Mouse (Mus musculus): ENCODE measurements around the gene Dnmt3l. TPM values are rescaled to one million over a fixed set of nuclear protein-coding genes. Genes with fewer than 3 reads are reported as not detected.
A peak's percentile ranks its signal among the peaks of the same experiment; 100 is the strongest.
"Not testable (repeated sequence)": the region's sequence is repeated elsewhere in the genome, so short reads cannot be mapped to it uniquely, and the experiment has no call there.

The Dnmt3l gene
- total and polyA plus RNA-seq, 3 experiments, result 0.10 to 0.21 TPM; not detected in 1

- H3K27me3 ChIP-seq (ENCODE audit: control insufficient read depth, insufficient read depth, low read length), result peaks cover 2% of the 10 kb centered on the region; the same call in 1 of the 2 replicates
- peaks cover 4% of the 10 kb centered on the region; the same call in 1 of the 2 replicates for H3K4me1 ChIP-seq (ENCODE audit: control insufficient read depth, insufficient read depth, low read length)
- H3K4me3 ChIP-seq, result no peak overlapping the region
- no peaks in the 10 kb centered on the region for H3K36me3 ChIP-seq (ENCODE audit: control insufficient read depth, insufficient read depth, low read length)
- H3K9ac ChIP-seq (ENCODE audit: low read depth, low read length), result no peak overlapping the region
- intact Hi-C loops (cut with DNase I), result no loop called here
- TF ChIP-seq POLR2A (IDR thresholded peaks at IDR 0.05; ENCODE audit: insufficient read depth, low read depth, low read length) (no peak), CTCF (IDR thresholded peaks at IDR 0.05) (no peak), EP300 (IDR thresholded peaks at IDR 0.05; ENCODE audit: insufficient read depth, low read depth, low read length) (no peak)
- no peaks in the 10 kb centered on the region for H3K79me2 ChIP-seq (replicated peaks; ENCODE audit: control insufficient read depth, insufficient read depth, low read length)
- DNase-seq, result no peak
- no peak overlapping the region; the same call in 1 of the 2 replicates for H3K27ac ChIP-seq
These were observed 53.5 kb downstream of the Dnmt3l start for GRCm38 (mm10) chr10:78095221-78095620.

GRCm38 (mm10) chr10:78095954-78096931 lies 54.5 kb downstream of the Dnmt3l start:
- TF ChIP-seq EP300 (IDR thresholded peaks at IDR 0.05; ENCODE audit: insufficient read depth, low read depth, low read length) (peak; percentile 25; the same call in 1 of the 2 replicates), POLR2A (IDR thresholded peaks at IDR 0.05; ENCODE audit: insufficient read depth, low read depth, low read length) (no peak), CTCF (IDR thresholded peaks at IDR 0.05) (no peak)
- H3K36me3 ChIP-seq (ENCODE audit: control insufficient read depth, insufficient read depth, low read length), result no peaks in the 10 kb centered on the region
- 71% methylated on average over 5 of the region's 5 CpGs for WGBS
- H3K79me2 ChIP-seq (replicated peaks; ENCODE audit: control insufficient read depth, insufficient read depth, low read length), result no peaks in the 10 kb centered on the region
- peaks cover 2% of the 10 kb centered on the region; the same call in 1 of the 2 replicates for H3K27me3 ChIP-seq (ENCODE audit: control insufficient read depth, insufficient read depth, low read length)
- H3K27ac ChIP-seq, result peak overlapping the region; percentile 48
- H3K4me1 ChIP-seq (ENCODE audit: control insufficient read depth, insufficient read depth, low read length), result peaks cover 4% of the 10 kb centered on the region
- no peak overlapping the region for H3K9ac ChIP-seq (ENCODE audit: low read depth, low read length)
- DNase-seq, result peak in 1 of 2 experiments; percentile 58
- no peak overlapping the region for H3K4me3 ChIP-seq
- intact Hi-C loops (cut with DNase I), result no loop called here

GRCm38 (mm10) chr10:78099860-78100259 lies 58.1 kb downstream of the Dnmt3l start:
- intact Hi-C loops (cut with DNase I); H3K9ac ChIP-seq (ENCODE audit: low read depth, low read length): not testable (repeated sequence)

DNA sequence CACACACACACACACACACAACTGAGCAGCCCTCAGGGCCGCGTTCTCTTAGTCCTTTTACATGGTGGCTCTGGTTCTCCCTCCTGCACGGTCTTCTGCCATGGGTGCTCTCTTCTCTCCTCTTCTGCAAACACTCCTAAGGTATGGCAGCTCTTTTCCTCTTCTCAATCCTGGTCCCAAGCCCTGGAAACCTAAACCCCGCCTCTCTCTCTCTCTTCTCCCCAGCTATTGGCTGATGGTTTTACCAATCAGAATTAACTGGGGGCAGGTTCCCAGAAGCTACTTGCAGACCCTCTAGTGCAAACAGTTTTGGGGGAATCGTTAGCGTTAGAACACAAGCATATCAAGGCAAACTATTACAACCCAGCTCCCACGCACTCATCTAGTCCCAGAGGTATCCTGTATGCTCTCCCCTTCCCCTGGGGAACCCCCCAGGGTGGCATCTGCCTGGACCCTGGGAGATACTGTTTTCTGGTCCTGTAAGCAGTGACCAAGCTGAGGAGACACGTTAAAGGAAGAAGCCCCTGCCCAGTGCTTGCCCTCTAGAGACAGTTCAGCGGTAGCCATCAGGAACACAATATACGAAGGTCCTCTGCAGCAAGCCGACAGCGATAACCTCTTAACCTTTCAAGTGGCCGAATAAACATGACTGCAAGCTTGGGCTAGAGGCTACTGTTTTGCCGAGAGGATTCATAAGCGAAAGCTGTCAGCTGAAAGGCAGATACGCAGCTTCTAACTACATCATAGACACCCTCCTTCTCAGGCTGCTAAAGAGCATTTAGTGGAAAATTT lies 59.4 kb downstream of the Dnmt3l start:
- Histone ChIP-seq H3K9ac (ENCODE audit: low read depth, low read length) (no peak overlapping the region), H3K27ac (no peak overlapping the region), H3K4me3 (no peak overlapping the region), H3K36me3 (ENCODE audit: control insufficient read depth, insufficient read depth, low read length) (no peaks in the 10 kb centered on the region), H3K79me2 (replicated peaks; ENCODE audit: control insufficient read depth, insufficient read depth, low read length) (no peaks in the 10 kb centered on the region), H3K4me1 (ENCODE audit: control insufficient read depth, insufficient read depth, low read length) (peaks cover 4% of the 10 kb centered on the region), H3K27me3 (ENCODE audit: control insufficient read depth, insufficient read depth, low read length) (no peaks in the 10 kb centered on the region)
- WGBS, result 17% methylated on average over 16 of the region's 16 CpGs
- TF ChIP-seq EP300 (IDR thresholded peaks at IDR 0.05; ENCODE audit: insufficient read depth, low read depth, low read length) (no peak), CTCF (IDR thresholded peaks at IDR 0.05) (no peak), POLR2A (IDR thresholded peaks at IDR 0.05; ENCODE audit: insufficient read depth, low read depth, low read length) (no peak)
- intact Hi-C loops (cut with DNase I), result no loop called here
- peak in 1 of 2 experiments; percentile 20 for DNase-seq

More at GRCm38 (mm10) chr10:78099860-78100259, 58.1 kb downstream of the Dnmt3l start:
- not testable (repeated sequence) for H3K4me3 ChIP-seq; H3K27me3 ChIP-seq (ENCODE audit: control insufficient read depth, insufficient read depth, low read length); H3K36me3 ChIP-seq (ENCODE audit: control insufficient read depth, insufficient read depth, low read length); H3K79me2 ChIP-seq (replicated peaks; ENCODE audit: control insufficient read depth, insufficient read depth, low read length); H3K27ac ChIP-seq; H3K4me1 ChIP-seq (ENCODE audit: control insufficient read depth, insufficient read depth, low read length); DNase-seq

- WGBS, result 61% methylated on average over 11 of the region's 11 CpGs
- Histone ChIP-seq H3K4me1 (ENCODE audit: control insufficient read depth, insufficient read depth, low read length) (peaks cover 4% of the 10 kb centered on the region), H3K9ac (ENCODE audit: low read depth, low read length) (no peak overlapping the region), H3K79me2 (replicated peaks; ENCODE audit: control insufficient read depth, insufficient read depth, low read length) (no peaks in the 10 kb centered on the region), H3K27me3 (ENCODE audit: control insufficient read depth, insufficient read depth, low read length) (no peaks in the 10 kb centered on the region), H3K4me3 (no peak overlapping the region), H3K27ac (no peak overlapping the region), H3K36me3 (ENCODE audit: control insufficient read depth, insufficient read depth, low read length) (no peaks in the 10 kb centered on the region)
- TF ChIP-seq EP300 (IDR thresholded peaks at IDR 0.05; ENCODE audit: insufficient read depth, low read depth, low read length), result no peak
- TF ChIP-seq CTCF (IDR thresholded peaks at IDR 0.05), result no peak
- TF ChIP-seq POLR2A (IDR thresholded peaks at IDR 0.05; ENCODE audit: insufficient read depth, low read depth, low read length), result no peak
- peak in 1 of 2 experiments; percentile 38 for DNase-seq
- intact Hi-C loops (cut with DNase I), result no loop called here
These were observed 63.1 kb downstream of the Dnmt3l start for GRCm38 (mm10) chr10:78104555-78105490.
